Mouse (Mus musculus): ENCODE data around the gene Enpp3. TPM values are rescaled to one million over a fixed set of nuclear protein-coding genes. Genes with fewer than 3 reads are reported as not detected.

The Enpp3 gene
- polyA plus RNA-seq, 1 experiment from 2014 or later: 6.2 TPM

DNA sequence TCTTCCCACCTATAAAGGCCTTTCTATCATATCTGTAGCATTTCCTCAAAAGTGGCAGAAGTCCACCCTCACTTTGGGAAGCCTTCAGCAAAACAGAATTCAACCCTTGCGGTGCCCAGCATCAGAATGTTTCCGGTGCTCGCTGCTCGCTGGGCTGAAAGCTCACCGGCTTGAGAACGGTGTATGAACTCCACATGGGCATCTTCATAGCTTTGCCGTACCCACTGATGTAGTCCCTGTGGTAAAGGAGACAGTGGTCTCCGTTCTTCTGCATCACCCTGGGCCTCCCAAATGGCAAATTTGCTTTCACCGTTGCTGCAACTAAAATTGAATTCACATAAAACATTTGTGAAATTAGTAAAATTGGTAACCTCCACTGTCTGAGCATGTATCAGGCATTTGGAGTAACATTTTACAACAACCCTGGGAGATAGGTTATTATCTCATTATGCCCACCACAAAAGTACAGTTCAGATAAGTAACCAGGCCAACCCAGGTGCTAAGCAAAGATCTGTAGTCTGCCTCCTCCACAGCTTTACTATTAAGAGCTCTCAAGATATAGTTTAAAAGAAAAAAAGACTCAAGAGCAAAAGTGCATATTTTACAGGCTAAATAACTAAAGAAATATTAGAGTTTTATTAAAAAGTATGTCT lies 57.9 kb downstream of the Enpp3 start:
- no peak for ATAC-seq (ENCODE audit: insufficient number of reproducible peaks, insufficient read depth, low FRiP score, low TSS enrichment, low read depth)
- 91% methylated on average over 9 of the region's 9 CpGs for WGBS
- H3K4me1 ChIP-seq: peaks cover 15% of the 10 kb centered on the region
- H3K4me2 ChIP-seq: no peak overlapping the region
- H3K27me3 ChIP-seq: peaks cover 7% of the 10 kb centered on the region; the same call in 1 of the 2 replicates
- no peaks in the 10 kb centered on the region for H3K36me3 ChIP-seq
- H3K4me3 ChIP-seq: no peak overlapping the region
- H3K9me3 ChIP-seq: no peaks in the 10 kb centered on the region
- no peak overlapping the region for H3K27ac ChIP-seq
- H3K9ac ChIP-seq: no peak overlapping the region

DNA sequence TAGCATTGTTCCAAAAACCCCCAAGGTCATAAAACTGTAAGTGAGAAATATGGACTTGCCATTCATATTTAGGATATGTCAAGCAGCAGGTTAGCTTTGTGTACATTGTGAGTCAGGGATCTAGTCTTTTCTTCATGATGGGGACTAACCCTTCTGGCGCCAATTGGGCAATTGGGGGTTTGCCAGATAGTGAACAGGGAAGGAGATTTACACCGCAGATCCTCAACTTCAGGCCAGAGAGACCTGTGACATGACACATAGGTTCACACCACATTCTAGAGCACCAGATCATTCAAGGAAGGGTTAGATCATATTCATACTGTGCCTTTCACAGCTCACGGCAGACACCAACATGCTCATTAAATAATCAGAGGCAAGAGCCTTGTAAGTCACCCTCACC lies 58.7 kb downstream of the Enpp3 start:
- no peak overlapping the region for H3K4me2 ChIP-seq
- 88% methylated on average over 3 of the region's 3 CpGs for WGBS
- ATAC-seq (ENCODE audit: insufficient number of reproducible peaks, insufficient read depth, low FRiP score, low TSS enrichment, low read depth): no peak

DNA sequence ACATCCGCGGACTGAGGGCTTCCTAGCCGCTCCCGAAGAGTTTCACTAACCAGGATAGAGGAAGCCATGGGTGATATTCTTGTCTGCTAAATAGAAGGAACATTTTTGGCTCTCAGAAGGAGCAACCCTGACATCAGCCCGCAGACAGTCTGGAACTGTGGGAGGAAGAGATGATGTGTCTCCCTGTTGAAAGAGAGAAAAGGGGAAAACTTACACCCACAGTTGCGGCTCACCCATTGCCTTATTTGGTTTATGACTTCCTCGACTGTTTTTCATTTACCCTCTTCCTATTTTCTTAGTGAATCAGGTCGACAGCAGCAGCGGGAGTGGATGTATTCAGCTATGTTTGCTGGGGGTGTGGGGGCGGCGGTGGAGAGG lies 64.0 kb downstream of the Enpp3 start:
- H3K9me3 ChIP-seq: no peaks in the 10 kb centered on the region
- H3K27me3 ChIP-seq: 0 out of 2 replicates have a peak, but pooled peaks cover 4% of the 10 kb centered on the region
- peak overlapping the region; percentile 62; the same call in 1 of the 2 replicates for H3K27ac ChIP-seq
- H3K36me3 ChIP-seq: no peaks in the 10 kb centered on the region
- 32% methylated on average over 11 of the region's 11 CpGs for WGBS
- H3K4me2 ChIP-seq: peak overlapping the region; percentile 54
- ATAC-seq (ENCODE audit: insufficient number of reproducible peaks, insufficient read depth, low FRiP score, low TSS enrichment, low read depth): no peak
- H3K9ac ChIP-seq: 0 out of 2 replicates have a peak overlapping the region, but pooled peaks have one; percentile 11
- H3K4me1 ChIP-seq: peaks cover 28% of the 10 kb centered on the region
- peak overlapping the region; percentile 17 for H3K4me3 ChIP-seq

More for the DNA sequence above, 58.7 kb downstream of the Enpp3 start:
- Histone ChIP-seq H3K36me3 (no peaks in the 10 kb centered on the region), H3K27me3 (peaks cover 7% of the 10 kb centered on the region; the same call in 1 of the 2 replicates), H3K27ac (no peak overlapping the region), H3K9ac (no peak overlapping the region), H3K4me1 (peaks cover 15% of the 10 kb centered on the region), H3K9me3 (no peaks in the 10 kb centered on the region), H3K4me3 (no peak overlapping the region)

DNA sequence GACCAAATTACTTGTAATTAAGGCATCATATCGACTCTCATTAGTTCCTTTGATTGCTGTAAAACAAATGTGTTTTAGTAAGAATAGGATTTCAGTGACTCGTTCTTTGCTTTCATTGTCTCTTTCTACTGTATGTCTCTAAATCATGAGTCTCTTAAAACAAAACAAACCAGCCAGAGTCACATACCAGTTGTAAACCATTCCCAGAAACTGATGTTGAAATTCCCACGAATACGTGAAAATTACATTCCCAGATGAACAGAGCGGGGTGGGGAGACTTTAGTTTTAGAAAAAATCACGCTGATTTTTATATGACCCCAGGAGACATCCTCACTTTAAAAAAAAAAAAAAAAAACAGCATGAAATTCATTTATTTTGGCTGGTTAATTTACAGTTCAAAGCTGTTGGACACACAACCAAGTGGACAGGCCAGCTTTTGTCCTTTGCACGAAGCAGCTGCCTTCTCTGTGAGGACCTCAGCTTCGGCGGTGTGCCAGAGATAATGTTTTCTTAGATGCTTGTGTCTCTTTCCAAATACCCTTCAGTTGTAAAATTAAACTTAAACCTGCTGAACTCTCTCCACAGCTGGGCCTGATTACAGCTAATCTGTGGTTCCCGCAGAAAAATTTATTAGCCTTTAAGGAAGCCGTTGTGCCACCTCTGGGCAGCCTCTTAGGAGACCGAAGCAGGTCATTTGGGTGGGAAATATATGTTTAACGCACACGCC lies 64.5 kb downstream of the Enpp3 start:
- Histone ChIP-seq H3K9ac (0 out of 2 replicates have a peak overlapping the region, but pooled peaks have one; percentile 11), H3K36me3 (no peaks in the 10 kb centered on the region), H3K4me2 (peak overlapping the region; percentile 54), H3K27ac (peak overlapping the region; percentile 62; the same call in 1 of the 2 replicates), H3K9me3 (no peaks in the 10 kb centered on the region), H3K27me3 (0 out of 2 replicates have a peak, but pooled peaks cover 4% of the 10 kb centered on the region), H3K4me3 (peak overlapping the region; percentile 17), H3K4me1 (peaks cover 24% of the 10 kb centered on the region)
- WGBS: 32% methylated on average over 14 of the region's 14 CpGs
- ATAC-seq (ENCODE audit: insufficient number of reproducible peaks, insufficient read depth, low FRiP score, low TSS enrichment, low read depth): no peak

DNA sequence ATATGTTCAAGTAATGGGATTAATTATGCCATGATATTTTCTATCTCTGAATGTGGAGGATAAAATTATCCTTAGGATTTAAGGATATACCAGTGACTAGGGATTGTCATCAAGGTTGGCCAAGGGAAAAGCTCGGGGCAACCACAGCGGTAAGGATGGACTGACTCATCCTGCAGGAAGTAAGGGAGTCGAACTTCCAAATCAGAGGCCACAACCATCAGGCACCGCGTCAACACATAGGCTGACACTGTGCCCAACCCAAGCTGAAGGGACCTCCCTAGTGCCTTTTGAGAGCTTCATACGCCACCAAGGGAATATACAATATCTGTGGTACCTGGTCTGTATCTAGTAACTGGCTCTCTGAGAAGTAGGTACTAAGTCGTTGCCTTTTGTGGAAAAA lies 73.1 kb downstream of the Enpp3 start:
- no peak overlapping the region for H3K27ac ChIP-seq
- H3K9ac ChIP-seq: no peak overlapping the region
- no peak overlapping the region for H3K4me2 ChIP-seq
- H3K9me3 ChIP-seq: no peaks in the 10 kb centered on the region
- no peaks in the 10 kb centered on the region for H3K27me3 ChIP-seq
- WGBS: 89% methylated on average over 7 of the region's 7 CpGs
- ATAC-seq (ENCODE audit: insufficient number of reproducible peaks, insufficient read depth, low FRiP score, low TSS enrichment, low read depth): no peak
- H3K4me1 ChIP-seq: peaks cover 14% of the 10 kb centered on the region
- no peaks in the 10 kb centered on the region for H3K36me3 ChIP-seq
- no peak overlapping the region for H3K4me3 ChIP-seq

DNA sequence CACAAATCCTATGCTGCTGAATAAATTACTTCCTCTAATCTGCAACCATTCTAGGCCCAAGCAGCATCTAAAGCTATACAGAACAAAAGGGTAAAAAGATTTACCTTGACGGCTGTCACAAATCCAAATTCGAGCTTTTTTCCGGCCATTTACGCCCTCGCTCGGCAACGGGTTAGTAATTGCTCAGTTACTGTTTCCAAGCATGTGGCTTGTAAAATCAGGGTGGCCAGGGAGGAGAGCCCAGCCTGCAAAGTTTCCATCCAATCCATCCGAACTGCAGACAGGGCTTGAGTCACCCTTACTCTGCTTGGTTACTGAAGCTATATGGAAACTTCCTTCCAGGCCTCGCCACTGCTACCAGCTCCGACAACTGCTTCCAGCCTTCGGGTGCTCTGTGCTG lies 74.9 kb downstream of the Enpp3 start:
- Histone ChIP-seq H3K27me3 (no peaks in the 10 kb centered on the region), H3K9me3 (no peaks in the 10 kb centered on the region), H3K27ac (no peak overlapping the region), H3K9ac (no peak overlapping the region), H3K36me3 (no peaks in the 10 kb centered on the region), H3K4me1 (peaks cover 14% of the 10 kb centered on the region), H3K4me3 (no peak overlapping the region), H3K4me2 (no peak overlapping the region)
- 55% methylated on average over 11 of the region's 11 CpGs for WGBS
- no peak for ATAC-seq (ENCODE audit: insufficient number of reproducible peaks, insufficient read depth, low FRiP score, low TSS enrichment, low read depth)

DNA sequence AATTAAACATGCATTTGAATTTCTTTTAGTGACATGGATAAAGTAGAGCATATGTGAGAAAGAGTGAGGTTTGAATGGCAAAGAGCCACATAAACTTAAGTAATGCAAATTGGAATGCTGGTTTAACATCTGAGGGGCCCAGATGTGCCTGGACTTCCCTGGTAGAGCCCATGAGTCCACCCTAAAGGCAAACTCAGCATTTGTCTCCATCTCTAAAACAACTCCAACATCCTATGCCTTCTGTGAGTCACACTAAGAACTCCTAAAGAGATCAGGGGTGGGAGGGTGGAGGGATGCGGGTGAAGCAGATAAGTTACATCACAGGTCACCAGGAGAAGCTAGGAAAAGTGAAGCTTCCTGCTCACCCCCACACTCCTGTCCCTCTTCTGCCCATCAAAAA lies 76.6 kb downstream of the Enpp3 start:
- Histone ChIP-seq H3K4me3 (no peak overlapping the region), H3K36me3 (no peaks in the 10 kb centered on the region), H3K9me3 (no peaks in the 10 kb centered on the region), H3K9ac (no peak overlapping the region), H3K4me2 (no peak overlapping the region), H3K27ac (no peak overlapping the region), H3K27me3 (no peaks in the 10 kb centered on the region), H3K4me1 (peaks cover 14% of the 10 kb centered on the region)
- ATAC-seq (ENCODE audit: insufficient number of reproducible peaks, insufficient read depth, low FRiP score, low TSS enrichment, low read depth): no peak
- WGBS: 79% methylated on average over 1 of the region's 1 CpGs

DNA sequence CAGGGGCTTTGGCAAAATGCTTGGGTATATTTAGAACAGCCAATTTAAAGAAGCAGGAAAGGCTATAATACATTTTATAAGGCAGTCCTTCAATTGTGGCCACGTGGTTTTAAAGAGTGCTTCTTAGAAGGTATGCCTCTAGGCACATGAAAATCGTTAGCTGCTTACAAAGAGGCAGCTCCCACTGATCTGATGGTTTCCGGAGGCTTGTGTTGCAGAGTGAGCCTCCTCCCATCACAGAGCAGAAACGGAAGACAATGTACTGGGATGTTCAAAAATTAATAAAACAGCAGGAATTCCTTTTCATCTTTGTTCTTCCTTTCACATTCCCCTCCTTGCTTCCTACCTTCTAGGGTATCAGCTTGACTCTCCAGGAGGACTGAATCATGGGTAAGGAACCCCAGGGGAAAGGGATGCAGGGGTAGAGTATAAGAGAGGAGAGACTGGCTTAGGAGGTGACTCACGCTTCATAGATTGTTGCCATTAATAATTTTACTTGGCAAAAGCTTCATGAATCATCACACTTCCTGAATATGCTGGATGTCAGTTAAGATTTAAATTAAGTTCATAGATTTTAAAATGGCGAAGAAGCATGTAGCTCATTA lies 77.4 kb downstream of the Enpp3 start:
- Histone ChIP-seq H3K9ac (no peak overlapping the region), H3K27me3 (no peaks in the 10 kb centered on the region), H3K4me3 (no peak overlapping the region), H3K27ac (no peak overlapping the region), H3K36me3 (no peaks in the 10 kb centered on the region), H3K4me2 (no peak overlapping the region), H3K4me1 (peaks cover 14% of the 10 kb centered on the region), H3K9me3 (no peaks in the 10 kb centered on the region)
- ATAC-seq (ENCODE audit: insufficient number of reproducible peaks, insufficient read depth, low FRiP score, low TSS enrichment, low read depth): no peak
- 31% methylated on average over 6 of the region's 6 CpGs for WGBS

DNA sequence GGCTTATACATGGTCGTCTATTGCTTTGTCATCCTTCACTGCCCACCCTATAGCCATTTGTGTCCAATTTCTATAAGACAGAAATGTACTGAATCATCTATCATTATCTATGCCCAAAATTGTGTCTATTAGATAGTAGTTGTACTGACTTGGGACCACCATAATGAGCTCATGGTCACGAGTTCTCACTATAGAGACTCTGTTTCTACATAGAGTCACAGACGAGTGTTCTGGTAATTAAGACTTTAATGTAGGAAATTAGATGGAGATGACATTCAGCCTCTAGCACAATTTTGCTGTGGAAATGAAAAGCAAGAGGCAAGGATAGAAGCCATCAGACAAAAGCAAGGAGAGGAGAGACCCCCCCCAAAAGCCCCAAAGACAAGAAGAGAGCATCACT lies 78.0 kb downstream of the Enpp3 start:
- ATAC-seq (ENCODE audit: insufficient number of reproducible peaks, insufficient read depth, low FRiP score, low TSS enrichment, low read depth): no peak
- H3K9ac ChIP-seq: no peak overlapping the region
- H3K4me3 ChIP-seq: no peak overlapping the region
- H3K27ac ChIP-seq: no peak overlapping the region
- H3K27me3 ChIP-seq: no peaks in the 10 kb centered on the region
- H3K4me2 ChIP-seq: no peak overlapping the region
- H3K9me3 ChIP-seq: no peaks in the 10 kb centered on the region
- H3K36me3 ChIP-seq: no peaks in the 10 kb centered on the region
- 57% methylated on average over 3 of the region's 3 CpGs for WGBS
- peaks cover 14% of the 10 kb centered on the region for H3K4me1 ChIP-seq

DNA sequence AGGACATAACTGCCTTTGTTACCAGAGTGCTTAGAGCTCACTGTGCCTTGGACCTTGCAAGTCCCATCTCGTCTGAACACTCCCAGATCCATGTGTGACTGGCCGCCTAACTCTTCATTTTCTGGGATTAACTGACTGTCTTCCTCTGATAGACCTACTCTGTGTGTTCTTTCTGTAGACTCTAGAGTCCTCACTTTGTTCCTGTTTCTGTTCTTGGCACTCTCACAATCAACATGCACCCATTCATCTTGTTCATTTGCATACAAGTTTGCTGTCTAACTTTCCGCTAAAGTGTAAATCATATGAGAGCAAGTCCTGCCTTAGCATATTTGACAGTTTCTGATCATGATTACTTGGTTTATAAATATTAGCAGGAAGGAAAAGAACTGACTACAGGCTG lies 79.4 kb downstream of the Enpp3 start:
- Histone ChIP-seq H3K9ac (no peak overlapping the region), H3K36me3 (no peaks in the 10 kb centered on the region), H3K9me3 (no peaks in the 10 kb centered on the region), H3K4me2 (no peak overlapping the region), H3K27me3 (no peaks in the 10 kb centered on the region), H3K4me1 (peaks cover 17% of the 10 kb centered on the region), H3K4me3 (no peak overlapping the region), H3K27ac (no peak overlapping the region)
- whole genome bisulfite sequencing: 91% methylated on average over 3 of the region's 3 CpGs
- ATAC-seq (ENCODE audit: insufficient number of reproducible peaks, insufficient read depth, low FRiP score, low TSS enrichment, low read depth): no peak

DNA sequence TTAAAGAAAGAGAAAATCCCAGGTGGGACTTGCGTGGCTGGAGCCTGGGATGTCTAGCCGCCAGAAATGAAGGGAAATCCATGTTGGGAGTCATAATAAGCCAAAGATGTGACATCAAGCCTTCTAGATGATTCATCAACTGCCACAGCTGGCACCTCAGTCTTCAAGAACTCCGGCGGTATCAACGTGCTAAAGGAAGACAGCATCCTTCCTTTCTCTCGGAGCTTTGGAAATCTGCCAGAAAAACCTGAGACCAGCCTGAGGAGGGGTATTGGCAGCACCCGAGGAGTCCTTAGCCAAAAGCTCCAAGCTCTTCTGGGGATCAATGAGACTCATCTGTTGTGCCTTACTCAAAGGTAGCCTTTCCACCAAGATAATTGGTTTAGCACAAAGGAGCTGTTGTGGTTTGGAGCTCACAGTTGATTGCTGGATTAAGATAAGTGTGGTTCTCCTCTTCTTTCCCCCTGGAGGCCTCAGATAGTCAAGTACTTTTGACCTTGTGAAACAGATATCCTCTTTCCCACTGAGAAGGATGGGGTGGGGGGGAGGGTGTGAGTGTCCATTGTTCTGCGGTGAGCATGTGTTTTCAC lies 84.2 kb downstream of the Enpp3 start:
- no peaks in the 10 kb centered on the region for H3K9me3 ChIP-seq
- H3K4me3 ChIP-seq: no peak overlapping the region
- H3K4me2 ChIP-seq: no peak overlapping the region
- 32% methylated on average over 8 of the region's 8 CpGs for WGBS
- no peak overlapping the region for H3K9ac ChIP-seq
- no peak overlapping the region for H3K27ac ChIP-seq
- peaks cover 13% of the 10 kb centered on the region; the same call in 1 of the 2 replicates for H3K4me1 ChIP-seq
- no peaks in the 10 kb centered on the region for H3K27me3 ChIP-seq
- H3K36me3 ChIP-seq: no peaks in the 10 kb centered on the region
- ATAC-seq (ENCODE audit: insufficient number of reproducible peaks, insufficient read depth, low FRiP score, low TSS enrichment, low read depth): no peak
